In genomic region chr7:142470171-142470691, GRCm38 (mm10) we compare ENCODE assay signal across 11 mouse cellular contexts. TPM values are rescaled to one million over a fixed set of nuclear protein-coding genes. Genes with fewer than 3 reads are reported as not detected.
DNase-seq lines count a peak whose midpoint lies in the region; ATAC-seq and TF ChIP-seq lines count a peak whose summit lies in the region.
"Had no signal": no experiment of that assay in that cellular context is flagged by ENCODE, and none has a peak within 500 bp of the region (broad histone marks: within the 10 kb centered on the region; RNA-seq: fewer than 3 reads in every experiment).

No protein-coding gene starts in this region.

- 86% methylated on average over 7 of the region's 7 CpGs for WGBS in midbrain, embryonic 10.5 days
- 87% methylated on average over 7 of the region's 7 CpGs for WGBS in midbrain, embryonic 14.5 days
- 67% methylated on average over 7 of the region's 7 CpGs for WGBS in stomach, embryonic 14.5 days
- WGBS in hindbrain, postnatal 0 days, result 88% methylated on average over 7 of the region's 7 CpGs

- no peak for TF ChIP-seq CTCF in hindbrain, postnatal 0 days (IDR thresholded peaks at IDR 0.05; ENCODE audit: low read depth)

- peak; percentile 57; the same call in 1 of the 2 replicates for ATAC-seq in frontal cortex, adult (ENCODE audit: low TSS enrichment)
- ATAC-seq in midbrain, embryonic 14.5 days (ENCODE audit: low FRiP score, low TSS enrichment), result no peak
- no peak for ATAC-seq in stomach, embryonic 14.5 days (ENCODE audit: insufficient number of reproducible peaks, insufficient read depth, low FRiP score, low read depth)
- no peak for ATAC-seq in hindbrain, postnatal 0 days

- no peak overlapping the region for H3K4me2 ChIP-seq in midbrain, embryonic 14.5 days (ENCODE audit: low read length)
- H3K4me2 ChIP-seq in stomach, embryonic 14.5 days (replicated peaks; ENCODE audit: low read depth, low read length), result no peak overlapping the region
- no peak overlapping the region for H3K4me2 ChIP-seq in hindbrain, postnatal 0 days (ENCODE audit: low read depth, low read length)

- H3K27ac ChIP-seq in midbrain, embryonic 10.5 days (replicated peaks), result peak overlapping the region; percentile 90
- H3K27ac ChIP-seq in midbrain, embryonic 14.5 days (replicated peaks; ENCODE audit: low read depth, low read length), result no peak overlapping the region
- H3K27ac ChIP-seq in stomach, embryonic 14.5 days (ENCODE audit: low read length), result peak overlapping the region; percentile 97
- H3K27ac ChIP-seq in hindbrain, postnatal 0 days, result no peak overlapping the region

- no peaks in the 10 kb centered on the region for H3K9me3 ChIP-seq in midbrain, embryonic 10.5 days (replicated peaks)
- H3K9me3 ChIP-seq in midbrain, embryonic 14.5 days (ENCODE audit: control insufficient read depth, low read length), result no peaks in the 10 kb centered on the region
- H3K9me3 ChIP-seq in stomach, embryonic 14.5 days (ENCODE audit: control insufficient read depth, low read depth, low read length), result no peaks in the 10 kb centered on the region
- no peaks in the 10 kb centered on the region for H3K9me3 ChIP-seq in hindbrain, postnatal 0 days (ENCODE audit: low read length)

- peaks cover 7% of the 10 kb centered on the region; the same call in 1 of the 2 replicates for H3K27me3 ChIP-seq in midbrain, embryonic 10.5 days (ENCODE audit: low read depth, poor library complexity, severe bottlenecking)
- no peaks in the 10 kb centered on the region for H3K27me3 ChIP-seq in midbrain, embryonic 14.5 days (ENCODE audit: control insufficient read depth, insufficient read depth, low read length)
- no peaks in the 10 kb centered on the region for H3K27me3 ChIP-seq in stomach, embryonic 14.5 days (ENCODE audit: control insufficient read depth, insufficient read depth, low read length)
- H3K27me3 ChIP-seq in hindbrain, postnatal 0 days (ENCODE audit: insufficient read depth, low read length), result no peaks in the 10 kb centered on the region

- peaks cover 35% of the 10 kb centered on the region for H3K4me1 ChIP-seq in midbrain, embryonic 10.5 days
- H3K4me1 ChIP-seq in midbrain, embryonic 14.5 days (ENCODE audit: control insufficient read depth, insufficient read depth, low read length), result no peaks in the 10 kb centered on the region
- peaks cover 40% of the 10 kb centered on the region for H3K4me1 ChIP-seq in stomach, embryonic 14.5 days (ENCODE audit: control insufficient read depth, insufficient read depth, low read length)
- H3K4me1 ChIP-seq in hindbrain, postnatal 0 days (ENCODE audit: insufficient read depth, low read length), result peaks cover 5% of the 10 kb centered on the region; the same call in 1 of the 2 replicates

- no peak overlapping the region for H3K9ac ChIP-seq in midbrain, embryonic 14.5 days (replicated peaks; ENCODE audit: low read length)
- no peak overlapping the region for H3K9ac ChIP-seq in stomach, embryonic 14.5 days (replicated peaks; ENCODE audit: low read depth, low read length)
- H3K9ac ChIP-seq in hindbrain, postnatal 0 days (replicated peaks; ENCODE audit: low read length), result no peak overlapping the region

- no peak for DNase-seq in frontal cortex, postnatal 25 days (ENCODE audit: low spot score in 2 of 2)
- no peak for DNase-seq in midbrain, embryonic 10.5 days (ENCODE audit: low spot score)
- DNase-seq in midbrain, embryonic 14.5 days, result no peak
- peak; percentile 32 for DNase-seq in heart, postnatal 4 days
- no peak for DNase-seq in hindbrain, postnatal 0 days (ENCODE audit: low spot score)
- DNase-seq in thymus, adult 18-20 months, result no peak
- DNase-seq: B cell, adult 2 months had no signal

- no peaks in the 10 kb centered on the region for H3K36me3 ChIP-seq in midbrain, embryonic 10.5 days
- H3K36me3 ChIP-seq in midbrain, embryonic 14.5 days (ENCODE audit: control insufficient read depth, insufficient read depth, low read length), result no peaks in the 10 kb centered on the region
- no peaks in the 10 kb centered on the region for H3K36me3 ChIP-seq in stomach, embryonic 14.5 days (ENCODE audit: control insufficient read depth, insufficient read depth, low read length)
- no peaks in the 10 kb centered on the region for H3K36me3 ChIP-seq in hindbrain, postnatal 0 days (ENCODE audit: insufficient read depth, low read length)

- no peak overlapping the region for H3K4me3 ChIP-seq in midbrain, embryonic 10.5 days
- H3K4me3 ChIP-seq in midbrain, embryonic 14.5 days (replicated peaks; ENCODE audit: low read depth, low read length), result no peak overlapping the region
- H3K4me3 ChIP-seq in stomach, embryonic 14.5 days (ENCODE audit: low read depth, low read length), result no peak overlapping the region
- H3K4me3 ChIP-seq in hindbrain, postnatal 0 days (ENCODE audit: low read length), result no peak overlapping the region

RNA-seq across cellular contexts. Expression of gene Lsp1, which starts 9.6 kb away (rescaled TPM):
- 14.2 and 15.0 TPM in 2 replicates for polyA plus RNA-seq in midbrain, embryonic 10.5 days (2016; fragmentation: Nextera tagmentation; extraction: Ambion mirVana)
- 2.7 and 8.0 TPM in 2 replicates for polyA plus RNA-seq in midbrain, embryonic 14.5 days (2014; fragmentation: Nextera tagmentation; extraction: Ambion mirVana)
- 100 to 1,000 TPM in 1 of 2 experiments, 10 to 100 TPM in 1; 93.3 to 108 TPM for total RNA-seq in heart, postnatal 4 days (2021)
- 194 and 211 TPM in 2 replicates for polyA plus RNA-seq in stomach, embryonic 14.5 days (2014; fragmentation: Nextera tagmentation; extraction: Ambion mirVana)
- total RNA-seq in hindbrain, postnatal 0 days (2014; rRNA removed), result 4.6 and 16.6 TPM in 2 replicates
- polyA plus RNA-seq in hindbrain, postnatal 0 days (2015; fragmentation: Nextera tagmentation; extraction: Ambion mirVana), result 6.6 and 7.2 TPM in 2 replicates

RNA-seq across cellular contexts. Expression of gene Tnnt3, which starts 28.4 kb away (rescaled TPM):
- 1.9 TPM in 2 replicates for polyA plus RNA-seq in midbrain, embryonic 10.5 days (2016; fragmentation: Nextera tagmentation; extraction: Ambion mirVana)
- polyA plus RNA-seq in midbrain, embryonic 14.5 days (2014; fragmentation: Nextera tagmentation; extraction: Ambion mirVana), result 1.1 TPM in 1 of 2 replicates, not detected in the other
- total RNA-seq in heart, postnatal 4 days (2021), result 10 to 100 TPM in 1 of 2 experiments, under 1 TPM in 1; 0.98 to 10.9 TPM
- polyA plus RNA-seq in stomach, embryonic 14.5 days (2014; fragmentation: Nextera tagmentation; extraction: Ambion mirVana), result 2.2 and 2.6 TPM in 2 replicates
- total RNA-seq in hindbrain, postnatal 0 days (2014; rRNA removed), result 1.3 and 4.7 TPM in 2 replicates
- 3.1 and 3.9 TPM in 2 replicates for polyA plus RNA-seq in hindbrain, postnatal 0 days (2015; fragmentation: Nextera tagmentation; extraction: Ambion mirVana)

RNA-seq across cellular contexts. Expression of gene Tnni2, which starts 28.6 kb away (rescaled TPM):
- polyA plus RNA-seq in midbrain, embryonic 10.5 days (2016; fragmentation: Nextera tagmentation; extraction: Ambion mirVana), result 0.52 and 1.5 TPM in 2 replicates
- polyA plus RNA-seq in midbrain, embryonic 14.5 days (2014; fragmentation: Nextera tagmentation; extraction: Ambion mirVana), result not detected in 2 replicates
- 10 to 100 TPM in 1 of 2 experiments, 1 to 10 TPM in 1; 6.6 to 16.4 TPM for total RNA-seq in heart, postnatal 4 days (2021)
- 4.6 and 5.8 TPM in 2 replicates for polyA plus RNA-seq in stomach, embryonic 14.5 days (2014; fragmentation: Nextera tagmentation; extraction: Ambion mirVana)
- 1.3 and 8.5 TPM in 2 replicates for total RNA-seq in hindbrain, postnatal 0 days (2014; rRNA removed)
- 0.63 TPM in 2 replicates for polyA plus RNA-seq in hindbrain, postnatal 0 days (2015; fragmentation: Nextera tagmentation; extraction: Ambion mirVana)
- total RNA-seq: layer of hippocampus, postnatal 10 days had no signal

RNA-seq across cellular contexts. Expression of gene Syt8, which starts 35.6 kb away (rescaled TPM):
- 0.34 TPM in 1 of 2 replicates, not detected in the other for polyA plus RNA-seq in midbrain, embryonic 10.5 days (2016; fragmentation: Nextera tagmentation; extraction: Ambion mirVana)
- polyA plus RNA-seq in midbrain, embryonic 14.5 days (2014; fragmentation: Nextera tagmentation; extraction: Ambion mirVana), result not detected in 2 replicates
- not detected for total RNA-seq in heart, postnatal 4 days (2021)
- polyA plus RNA-seq in stomach, embryonic 14.5 days (2014; fragmentation: Nextera tagmentation; extraction: Ambion mirVana), result 4.8 and 6.6 TPM in 2 replicates
- not detected in 2 replicates for total RNA-seq in hindbrain, postnatal 0 days (2014; rRNA removed)
- 0.15 TPM in 1 of 2 replicates, not detected in the other for polyA plus RNA-seq in hindbrain, postnatal 0 days (2015; fragmentation: Nextera tagmentation; extraction: Ambion mirVana)
- total RNA-seq: adrenal gland, adult 18-20 months; layer of hippocampus, postnatal 10 days had no signal

Comparison
In these comparisons a context has a peak if more than half of its experiments do, and no peak if none do; other contexts are left out.
1. H3K27ac ChIP-seq: peak in midbrain, embryonic 10.5 days (single experiment) and stomach, embryonic 14.5 days (single experiment); none in midbrain, embryonic 14.5 days (single experiment) and hindbrain, postnatal 0 days (single experiment).
2. RNA of gene Lsp1, which starts 9.6 kb away (polyA plus RNA-seq): 194 to 211 TPM in stomach, embryonic 14.5 days; 14.2 to 15.0 TPM in midbrain, embryonic 10.5 days, 2.7 to 8.0 TPM in midbrain, embryonic 14.5 days and 6.6 to 7.2 TPM in hindbrain, postnatal 0 days; every median in the first group is over 10 times any median in the second.